Mouse (Mus musculus) erythroblast, embryonic 14.5 days (primary cell): ENCODE measurements around the gene Dscam.

Experiments
- GATA1 ChIP-seq: IDR thresholded peaks from 2 replicates; pipeline ENCODE4 v1.6.1; 2012; ENCODE audit warnings: low read length, inconsistent platforms, mixed read lengths
- TAL1 ChIP-seq: IDR thresholded peaks from 3 replicates; pipeline ENCODE4 v1.6.1; 2012; ENCODE audit warnings: low read length, inconsistent platforms, mixed read lengths

DNA sequence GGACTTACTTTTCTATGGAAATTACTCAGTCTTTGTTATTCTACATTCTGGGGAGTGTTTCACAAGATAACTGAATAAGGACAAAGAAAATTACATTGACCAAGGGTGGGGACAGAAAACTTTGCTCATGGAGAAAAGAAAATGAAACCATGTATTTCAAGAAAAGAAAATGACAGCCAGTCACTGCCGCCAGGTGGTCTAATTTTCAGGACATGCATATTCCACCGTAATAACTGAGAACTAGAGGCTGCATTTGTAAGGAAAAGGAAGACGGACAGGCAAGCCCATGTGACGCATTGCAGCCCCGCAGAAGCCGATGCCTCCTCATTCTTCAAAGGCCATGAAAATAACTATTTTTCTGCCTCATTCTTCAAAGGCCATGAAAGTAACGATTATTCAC lies 197.3 kb downstream of the Dscam start:
- TF ChIP-seq TAL1 (no peak), GATA1 (no peak)
